Mouse (Mus musculus) lung, adult 2 months (tissue): ENCODE data around the gene Nup210l.

ENCODE experiments used
- CTCF ChIP-seq: fragments of 200-500 bp; IDR thresholded peaks from 2 replicates; pipeline ENCODE4 v1.5.1; 2011; ENCODE audit warnings: mild to moderate bottlenecking, low read length, control low read depth; ENCODE audit not compliant: insufficient read depth
- POLR2A ChIP-seq: fragments of 200-500 bp; IDR thresholded peaks from 2 replicates; pipeline ENCODE4 v1.6.1; 2011; ENCODE audit warnings: low read depth, mild to moderate bottlenecking, control low read depth, low read length, borderline replicate concordance; ENCODE audit errors: extremely low read depth

DNA sequence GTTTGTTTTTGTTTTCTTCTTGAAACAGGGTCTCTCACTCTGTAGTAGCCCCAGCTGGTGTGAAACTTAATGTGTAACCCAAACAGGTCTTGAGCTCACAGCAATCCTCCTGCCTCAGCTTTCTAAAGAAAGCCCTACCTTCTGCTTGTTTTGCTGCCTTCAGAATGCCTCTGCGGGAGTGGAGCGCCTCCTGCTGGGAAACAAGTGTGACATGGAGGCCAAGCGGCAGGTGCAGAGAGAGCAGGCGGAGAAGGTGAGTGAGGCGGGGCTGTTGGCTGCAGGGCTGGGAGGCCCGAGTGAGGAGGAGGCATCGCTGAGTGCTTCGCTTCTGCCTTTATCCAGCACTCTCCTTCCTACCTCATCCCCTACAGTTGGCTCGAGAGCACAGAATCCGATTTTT is 120.4 kb downstream of the Nup210l start:
- no peak for TF ChIP-seq CTCF
- TF ChIP-seq POLR2A = no peak
